Mouse (Mus musculus) monocyte, adult 59 days (primary cell): ENCODE results near the gene Pced1b. TPM values are rescaled to one million over a fixed set of nuclear protein-coding genes. Genes with fewer than 3 reads are reported as not detected.

ENCODE experiments used
- total RNA-seq, 2 experiments: library from RNA; stranded (reverse); gene quantifications; one replicate each; pipeline ENCODE4 v1.2.4; 2023

Gene Pced1b
- 10 to 100 TPM; 13.5 to 14.2 TPM for total RNA-seq

DNA sequence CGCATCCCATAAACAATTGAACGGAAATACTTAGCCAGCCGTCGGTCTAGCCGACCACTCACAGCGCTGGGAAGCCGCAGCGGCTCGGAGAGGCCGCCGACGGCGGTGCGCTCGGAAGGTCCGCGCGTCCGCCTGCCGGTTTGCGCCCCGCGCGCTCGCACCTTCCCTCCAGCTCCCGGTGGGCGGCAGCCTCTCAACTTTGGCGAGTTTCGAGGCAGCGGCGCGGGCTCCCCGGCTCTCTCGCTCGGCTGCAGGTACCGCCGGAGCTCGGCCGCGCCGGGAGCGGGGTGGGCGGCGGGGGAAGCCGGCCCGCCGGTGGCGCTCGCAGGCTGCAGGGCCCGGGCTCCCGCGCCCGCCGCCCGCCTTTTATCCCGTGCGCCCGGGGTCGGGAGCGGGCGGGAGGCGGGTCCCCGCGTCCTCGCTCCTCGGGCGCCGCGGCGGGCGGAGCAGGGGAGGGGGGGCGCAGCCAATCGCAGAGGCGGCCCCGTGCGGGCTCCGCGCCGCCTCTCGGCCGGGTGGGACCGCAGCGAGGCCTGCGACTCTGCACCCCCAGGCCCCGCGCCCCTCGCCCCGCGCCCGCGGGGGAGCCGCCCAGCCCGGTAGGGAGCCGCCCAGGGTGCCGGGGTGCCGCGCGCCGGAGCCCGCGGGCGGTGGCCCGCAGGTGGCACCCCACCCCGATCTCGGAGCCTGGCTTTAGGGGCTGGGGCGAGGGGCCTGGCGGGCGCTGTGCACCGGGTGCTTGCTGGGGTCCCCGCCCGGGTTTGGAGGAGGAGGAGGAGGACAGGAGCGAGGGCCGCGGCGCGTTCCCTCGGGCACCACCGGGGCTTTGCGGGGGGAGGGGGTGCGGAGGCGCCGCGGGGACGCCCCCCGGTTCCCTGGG lies at the start of gene Pced1b, which contains the start of gene Amigo2:
Gene Pced1b, plus strand, starts transcription at position 197 of the 880 bp plus-strand sequence.
Gene Amigo2, minus strand, starts transcription at position 377 of the 880 bp plus-strand sequence.

Other genes with a start within 250 kb of the Pced1b start
- not detected for gene Slc38a4, start 191.2 kb upstream of the Pced1b start, total RNA-seq
- under 1 TPM; 0.36 to 0.58 TPM for gene Amigo2, start 180 bp downstream of the Pced1b start, total RNA-seq